Mouse (Mus musculus): ENCODE measurements around the gene H2afx. TPM values are rescaled to one million over a fixed set of nuclear protein-coding genes. Genes with fewer than 3 reads are reported as not detected.
"Not testable (repeated sequence)": the region's sequence is repeated elsewhere in the genome, so short reads cannot be mapped to it uniquely, and the experiment has no call there.

Gene H2afx
- 10 to 100 TPM; 14.6 to 15.6 TPM for total RNA-seq (2021)

GRCm38 (mm10) chr9:44334396-44335330, at the start of gene H2afx:
Gene H2afx, plus strand, starts transcription at chr9:44334694.
- intact Hi-C loops (cut with DNase I) = loop anchor here (5.0 kb wide), 1 partner anchor 42 kb away; no protein-coding TSS in a partner anchor
- peak; percentile 99 for DNase-seq (ENCODE audit: low spot score)

GRCm38 (mm10) chr9:44286256-44286850, 48.1 kb upstream of the H2afx start:
- intact Hi-C loops (cut with DNase I) = no loop called here
- no peak for DNase-seq (ENCODE audit: low spot score)

- intact Hi-C loops (cut with DNase I) = no loop called here
- DNase-seq (ENCODE audit: low spot score) = no peak
These were observed 47.5 kb upstream of the H2afx start for GRCm38 (mm10) chr9:44287003-44287400.

DNA sequence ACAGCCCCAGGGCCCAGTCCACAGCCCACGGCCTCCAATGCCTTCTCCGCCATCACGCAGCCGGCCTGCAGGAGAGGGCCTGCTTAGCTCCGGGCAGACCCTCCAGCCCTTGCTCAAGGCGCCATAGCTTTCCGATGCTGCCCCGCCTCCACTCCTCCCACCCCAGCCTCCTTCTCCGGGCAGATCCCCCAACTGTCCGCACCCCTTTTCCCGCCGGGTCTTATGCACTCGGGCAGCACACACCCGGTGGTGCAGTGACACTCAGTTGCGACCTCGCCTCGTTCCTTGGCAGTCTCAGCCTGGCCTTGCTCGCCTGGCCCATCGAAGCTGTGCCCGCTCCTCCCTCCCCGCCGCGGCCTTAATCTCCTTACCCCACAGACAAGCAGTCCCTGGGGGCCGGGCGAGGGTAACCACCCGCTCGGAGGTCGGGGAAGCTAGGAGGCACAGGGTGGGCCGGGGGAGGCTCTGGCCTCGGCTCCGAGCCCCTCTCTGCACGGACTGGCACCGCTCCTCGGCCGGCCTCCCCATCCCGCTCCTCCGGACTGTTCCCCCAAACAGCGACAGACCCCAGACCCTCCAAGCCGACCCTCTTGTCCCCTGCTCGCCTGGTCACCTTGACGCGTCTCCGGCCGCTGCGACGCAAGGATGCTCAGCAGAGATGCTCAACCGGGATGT, 47.0 kb upstream of the H2afx start:
- intact Hi-C loops (cut with DNase I) = no loop called here
- no peak for DNase-seq (ENCODE audit: low spot score)

DNA sequence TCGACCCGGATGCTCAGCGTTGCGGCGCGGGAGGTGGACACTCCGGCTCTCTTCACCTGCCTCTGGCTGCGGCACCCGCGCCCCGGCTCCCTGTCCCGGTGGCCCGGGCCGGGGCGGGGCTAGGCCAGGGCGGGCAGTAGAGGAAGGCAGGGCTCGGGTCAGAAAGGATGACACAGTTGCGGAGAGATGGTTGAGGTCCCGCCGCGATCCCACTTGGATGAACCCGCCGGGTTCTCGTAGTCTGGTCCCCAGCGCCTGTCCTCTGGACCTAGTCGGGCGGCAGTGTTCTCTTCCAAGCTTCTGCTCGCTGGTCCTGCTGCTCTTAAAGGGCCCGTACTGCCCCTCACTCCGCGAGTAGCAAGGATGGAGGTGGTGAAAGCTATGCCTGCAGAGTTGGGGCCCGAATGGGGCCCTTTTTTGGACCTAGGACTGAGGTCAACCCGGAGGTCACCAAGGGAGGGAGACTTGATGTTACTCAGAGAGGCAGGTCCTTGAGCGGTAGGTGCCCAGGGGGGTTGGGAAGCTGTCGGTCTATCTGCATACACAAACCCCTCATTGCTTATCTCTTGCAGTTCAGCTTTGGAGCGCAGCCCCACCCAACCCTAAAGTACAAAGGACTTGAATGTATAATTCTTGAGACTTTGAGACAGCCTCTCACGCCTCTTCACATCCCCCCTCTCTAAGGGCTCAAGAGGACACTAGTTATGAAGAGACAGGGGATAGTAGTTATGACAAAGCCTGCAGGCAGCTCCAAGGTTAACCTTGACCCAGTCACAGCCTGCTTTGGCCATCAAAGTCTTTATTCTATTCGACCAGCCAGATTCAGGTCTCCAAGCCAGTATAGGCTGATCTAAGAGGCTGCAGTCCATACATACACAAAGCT, 46.2 kb upstream of the H2afx start, which contains the start of gene Abcg4:
Abcg4 (minus strand) TSS at position 540 of the 883 bp plus-strand sequence.
- no peak for DNase-seq (ENCODE audit: low spot score)
- intact Hi-C loops (cut with DNase I) = no loop called here

- DNase-seq (ENCODE audit: low spot score) = no peak
- intact Hi-C loops (cut with DNase I) = no loop called here
These were observed 45.6 kb upstream of the H2afx start for GRCm38 (mm10) chr9:44288959-44289291.

GRCm38 (mm10) chr9:44292490-44292889, 42.0 kb upstream of the H2afx start:
- DNase-seq (ENCODE audit: low spot score) = no peak
- intact Hi-C loops (cut with DNase I) = loop anchor here (5.0 kb wide), 2 partner anchors 45 to 95 kb away; no protein-coding TSS in a partner anchor

DNA sequence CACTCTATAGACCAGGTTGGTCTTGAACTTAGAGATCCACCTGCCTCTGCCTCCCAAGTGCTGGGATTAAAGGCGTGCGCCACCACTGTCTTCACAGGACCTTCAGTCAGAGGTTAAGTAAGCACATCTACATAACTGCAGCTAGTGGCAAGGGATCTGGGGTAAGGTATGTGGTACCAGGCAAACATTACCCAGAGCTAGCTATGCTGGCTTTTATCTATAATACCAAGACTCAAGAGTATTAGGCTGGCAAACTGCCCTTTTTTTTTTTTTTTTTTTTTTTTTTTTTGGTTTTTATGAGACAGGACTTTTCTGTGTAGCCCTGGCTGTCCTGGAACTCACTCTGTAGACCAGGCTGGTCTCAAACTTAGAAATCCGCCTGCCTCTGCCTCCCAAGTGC, 34.5 kb upstream of the H2afx start:
- DNase-seq (ENCODE audit: low spot score); intact Hi-C loops (cut with DNase I): not testable (repeated sequence)

- intact Hi-C loops (cut with DNase I) = loop anchor here (2.0 kb wide), 1 partner anchor 21 kb away; the partner anchor contains the start of gene Dpagt1
These were observed 28.9 kb upstream of the H2afx start, which contains the start of gene Hinfp for GRCm38 (mm10) chr9:44305466-44306079. Gene Hinfp, minus strand, starts transcription at chr9:44305671.

GRCm38 (mm10) chr9:44306532-44306931, 28.0 kb upstream of the H2afx start:
- intact Hi-C loops (cut with DNase I) = no loop called here
- DNase-seq (ENCODE audit: low spot score) = no peak

More at GRCm38 (mm10) chr9:44305466-44306079, 28.9 kb upstream of the H2afx start, which contains the start of gene Hinfp:
- peak; percentile 99 for DNase-seq (ENCODE audit: low spot score)

GRCm38 (mm10) chr9:44307248-44307647, 27.2 kb upstream of the H2afx start:
- DNase-seq (ENCODE audit: low spot score) = no peak
- intact Hi-C loops (cut with DNase I) = no loop called here

DNA sequence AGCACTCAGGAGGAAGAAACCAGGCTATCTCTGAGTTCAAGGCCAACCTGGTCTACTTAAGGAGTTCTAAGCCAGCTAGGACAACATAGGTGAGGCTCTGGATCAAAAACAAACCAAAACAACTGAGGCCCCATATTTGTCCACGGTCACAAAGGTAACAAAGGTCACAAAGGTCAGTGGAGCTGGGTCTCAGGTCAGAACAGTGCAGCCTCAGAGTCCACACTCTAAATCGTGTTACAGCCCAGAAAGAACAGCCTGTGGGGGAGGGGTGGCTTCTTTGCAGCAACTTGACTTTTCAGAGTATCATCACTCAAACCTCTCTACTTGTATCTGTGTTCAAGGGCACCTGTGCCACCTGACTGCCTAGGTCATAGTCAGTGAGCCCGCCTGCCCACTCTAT, 24.7 kb upstream of the H2afx start:
- intact Hi-C loops (cut with DNase I) = no loop called here

DNA sequence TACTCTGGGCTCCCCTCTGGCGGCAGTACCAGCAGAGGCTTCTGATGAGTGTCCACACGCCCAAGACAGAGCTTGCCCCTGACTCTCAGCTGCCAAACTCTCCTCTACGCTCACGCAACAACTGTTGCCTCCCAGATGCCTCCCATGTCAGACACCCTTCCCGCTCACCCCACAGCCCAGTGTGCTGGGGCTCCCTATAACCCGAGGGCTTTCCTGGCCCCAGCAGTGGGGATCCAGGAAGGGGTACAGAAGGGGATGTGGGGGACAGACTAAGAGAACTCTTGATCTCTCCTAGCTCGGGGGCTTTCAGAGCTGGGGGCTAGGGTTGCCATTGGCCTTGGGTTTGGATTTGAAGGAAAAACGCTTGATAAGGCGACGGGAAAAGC, 23.8 kb upstream of the H2afx start:
- intact Hi-C loops (cut with DNase I) = no loop called here
- DNase-seq (ENCODE audit: low spot score) = no peak

More for the DNA sequence above, 24.7 kb upstream of the H2afx start:
- DNase-seq (ENCODE audit: low spot score) = no peak

GRCm38 (mm10) chr9:44311136-44312134, 23.1 kb upstream of the H2afx start:
- peak; percentile 52 for DNase-seq (ENCODE audit: low spot score)
- intact Hi-C loops (cut with DNase I) = no loop called here

DNA sequence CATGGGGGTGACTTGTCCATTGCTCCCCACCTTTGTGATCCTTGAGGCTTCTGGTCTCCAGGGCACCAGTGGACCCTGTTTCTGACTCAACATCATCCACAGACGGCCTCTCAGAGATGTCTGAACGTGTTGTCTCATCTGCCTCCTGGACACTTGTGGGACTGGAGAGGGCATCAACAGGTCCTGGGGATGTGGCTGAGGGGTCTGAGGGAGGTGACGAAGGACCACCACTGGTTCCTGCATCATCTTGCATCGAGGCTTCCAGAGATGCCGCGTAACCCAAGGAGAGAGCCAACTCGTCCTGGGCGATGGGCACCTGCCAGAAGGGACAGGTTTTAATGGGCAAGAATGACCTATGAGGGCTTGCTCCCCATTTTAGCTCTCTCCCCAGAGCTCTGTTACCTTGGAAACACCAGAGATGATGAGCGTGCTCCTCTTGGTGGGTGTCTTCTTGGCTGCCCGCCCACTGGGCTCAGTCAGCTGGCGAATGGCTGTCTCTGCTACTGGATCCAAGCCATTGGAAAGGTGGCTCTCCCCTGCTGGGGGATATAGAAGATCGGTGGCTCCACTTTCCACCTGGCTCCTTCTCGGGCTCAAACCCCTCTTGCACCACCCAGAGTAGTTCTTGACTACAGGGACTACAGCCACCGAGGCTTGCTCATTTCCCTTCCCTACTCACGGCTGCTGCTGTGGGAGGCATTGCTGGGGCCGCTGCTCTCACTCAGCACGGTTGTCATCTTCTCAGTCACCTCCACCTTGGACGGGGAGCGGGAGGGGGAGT, 20.8 kb upstream of the H2afx start:
- DNase-seq (ENCODE audit: low spot score) = no peak
- intact Hi-C loops (cut with DNase I) = no loop called here

GRCm38 (mm10) chr9:44314257-44314547, 20.3 kb upstream of the H2afx start:
- no peak for DNase-seq (ENCODE audit: low spot score)
- intact Hi-C loops (cut with DNase I) = no loop called here

GRCm38 (mm10) chr9:44314910-44315309, 19.6 kb upstream of the H2afx start:
- no peak for DNase-seq (ENCODE audit: low spot score)
- intact Hi-C loops (cut with DNase I) = no loop called here

All from heart, postnatal 25 days (tissue).